Mouse (Mus musculus): ENCODE measurements around the gene Arhgap24. TPM values are rescaled to one million over a fixed set of nuclear protein-coding genes. Genes with fewer than 3 reads are reported as not detected.

Gene Arhgap24
- polyA plus RNA-seq, 1 experiment from 2014 or later, result 10.0 TPM

DNA sequence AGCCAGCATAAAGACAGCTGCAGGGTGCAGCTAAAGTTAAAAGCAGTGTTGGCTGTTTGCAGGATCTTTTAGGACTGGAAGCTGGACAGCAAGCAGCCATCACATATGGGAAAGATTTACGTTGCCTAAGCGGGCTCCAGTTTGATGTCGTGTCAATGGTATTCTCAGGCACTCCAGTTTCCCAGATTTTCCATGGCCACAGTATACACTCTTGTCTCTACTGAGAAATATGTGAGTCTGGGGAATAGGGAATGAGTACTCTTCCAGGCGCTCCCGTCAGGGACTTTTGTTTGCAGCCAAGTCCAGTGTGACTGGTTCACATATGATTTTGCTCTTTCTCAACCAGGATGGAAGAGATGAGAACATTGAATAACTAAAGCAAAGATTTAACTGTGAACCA lies 254.9 kb downstream of the Arhgap24 start:
- no peak for ATAC-seq (replicated peaks; ENCODE audit: insufficient number of reproducible peaks, low FRiP score, low TSS enrichment, low read depth)
- no peak overlapping the region for H3K9ac ChIP-seq (replicated peaks; ENCODE audit: low read length)

GRCm38 (mm10) chr5:102742554-102743255 lies 261.5 kb downstream of the Arhgap24 start:
- no peaks in the 10 kb centered on the region for H3K36me3 ChIP-seq (replicated peaks; ENCODE audit: control insufficient read depth, insufficient read depth, low read depth, low read length)
- H3K27ac ChIP-seq (replicated peaks; ENCODE audit: low read depth, low read length), result no peak overlapping the region
- H3K9ac ChIP-seq (replicated peaks; ENCODE audit: low read length), result no peak overlapping the region
- DNase-seq (ENCODE audit: low spot score) (no peak), ATAC-seq (replicated peaks; ENCODE audit: insufficient number of reproducible peaks, low FRiP score, low TSS enrichment, low read depth) (no peak)
- H3K4me1 ChIP-seq (ENCODE audit: control insufficient read depth, insufficient read depth, low read length), result no peaks in the 10 kb centered on the region
- no peaks in the 10 kb centered on the region for H3K9me3 ChIP-seq (replicated peaks; ENCODE audit: control insufficient read depth, low read length)
- H3K4me3 ChIP-seq (ENCODE audit: low read depth, low read length), result no peak overlapping the region
- 73% methylated on average over 5 of the region's 5 CpGs for WGBS
- no peak overlapping the region for H3K4me2 ChIP-seq (ENCODE audit: low read depth, low read length)
- H3K27me3 ChIP-seq (ENCODE audit: control insufficient read depth, insufficient read depth, low read length), result no peaks in the 10 kb centered on the region

More for the DNA sequence above, 254.9 kb downstream of the Arhgap24 start:
- Histone ChIP-seq H3K4me2 (ENCODE audit: low read depth, low read length) (no peak overlapping the region), H3K4me3 (ENCODE audit: low read depth, low read length) (no peak overlapping the region), H3K9me3 (replicated peaks; ENCODE audit: control insufficient read depth, low read length) (no peaks in the 10 kb centered on the region), H3K27me3 (ENCODE audit: control insufficient read depth, insufficient read depth, low read length) (no peaks in the 10 kb centered on the region), H3K27ac (replicated peaks; ENCODE audit: low read depth, low read length) (no peak overlapping the region), H3K4me1 (ENCODE audit: control insufficient read depth, insufficient read depth, low read length) (no peaks in the 10 kb centered on the region), H3K36me3 (replicated peaks; ENCODE audit: control insufficient read depth, insufficient read depth, low read depth, low read length) (no peaks in the 10 kb centered on the region)
- 50% methylated on average over 5 of the region's 5 CpGs for WGBS
- DNase-seq (ENCODE audit: low spot score), result peak; percentile 67

GRCm38 (mm10) chr5:102743436-102743835 lies 262.2 kb downstream of the Arhgap24 start:
- no peak overlapping the region for H3K4me2 ChIP-seq (ENCODE audit: low read depth, low read length)
- no peaks in the 10 kb centered on the region for H3K36me3 ChIP-seq (replicated peaks; ENCODE audit: control insufficient read depth, insufficient read depth, low read depth, low read length)
- H3K4me1 ChIP-seq (ENCODE audit: control insufficient read depth, insufficient read depth, low read length), result no peaks in the 10 kb centered on the region
- no peak overlapping the region for H3K4me3 ChIP-seq (ENCODE audit: low read depth, low read length)
- H3K27me3 ChIP-seq (ENCODE audit: control insufficient read depth, insufficient read depth, low read length), result no peaks in the 10 kb centered on the region
- no peak for DNase-seq (ENCODE audit: low spot score)
- WGBS, result 88% methylated on average over 3 of the region's 3 CpGs
- H3K9me3 ChIP-seq (replicated peaks; ENCODE audit: control insufficient read depth, low read length), result no peaks in the 10 kb centered on the region
- no peak for ATAC-seq (replicated peaks; ENCODE audit: insufficient number of reproducible peaks, low FRiP score, low TSS enrichment, low read depth)
- H3K9ac ChIP-seq (replicated peaks; ENCODE audit: low read length), result no peak overlapping the region
- H3K27ac ChIP-seq (replicated peaks; ENCODE audit: low read depth, low read length), result no peak overlapping the region

DNA sequence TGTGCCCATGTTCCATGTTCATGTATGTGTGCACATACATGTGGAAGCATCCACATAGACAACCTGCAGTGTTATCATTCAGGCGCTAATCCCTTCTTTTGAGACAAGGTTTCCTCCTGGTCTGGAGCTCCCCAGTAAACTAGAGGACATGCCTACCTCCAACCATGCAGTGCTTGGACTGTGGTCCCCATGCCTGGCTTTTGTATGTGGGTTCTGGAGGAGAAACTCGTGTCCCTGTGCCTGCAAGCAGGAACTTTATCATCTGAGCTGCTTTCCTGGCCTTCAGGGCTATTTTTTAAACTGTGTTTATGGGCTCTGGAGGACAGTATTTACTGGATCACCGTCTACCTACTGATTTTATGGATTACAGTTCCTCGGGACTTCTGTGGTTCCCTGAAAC lies 262.9 kb downstream of the Arhgap24 start:
- no peak overlapping the region for H3K27ac ChIP-seq (replicated peaks; ENCODE audit: low read depth, low read length)
- no peaks in the 10 kb centered on the region for H3K27me3 ChIP-seq (ENCODE audit: control insufficient read depth, insufficient read depth, low read length)
- no peak overlapping the region for H3K4me3 ChIP-seq (ENCODE audit: low read depth, low read length)
- no peaks in the 10 kb centered on the region for H3K9me3 ChIP-seq (replicated peaks; ENCODE audit: control insufficient read depth, low read length)
- no peak overlapping the region for H3K9ac ChIP-seq (replicated peaks; ENCODE audit: low read length)
- H3K36me3 ChIP-seq (replicated peaks; ENCODE audit: control insufficient read depth, insufficient read depth, low read depth, low read length), result no peaks in the 10 kb centered on the region
- no peak for DNase-seq (ENCODE audit: low spot score)
- no peak overlapping the region for H3K4me2 ChIP-seq (ENCODE audit: low read depth, low read length)
- H3K4me1 ChIP-seq (ENCODE audit: control insufficient read depth, insufficient read depth, low read length), result no peaks in the 10 kb centered on the region
- ATAC-seq (replicated peaks; ENCODE audit: insufficient number of reproducible peaks, low FRiP score, low TSS enrichment, low read depth), result no peak
- 90% methylated on average over 4 of the region's 4 CpGs for WGBS

- no peak for ATAC-seq (replicated peaks; ENCODE audit: insufficient number of reproducible peaks, low FRiP score, low TSS enrichment, low read depth)
- Histone ChIP-seq H3K4me1 (ENCODE audit: control insufficient read depth, insufficient read depth, low read length) (no peaks in the 10 kb centered on the region), H3K27ac (replicated peaks; ENCODE audit: low read depth, low read length) (no peak overlapping the region), H3K9ac (replicated peaks; ENCODE audit: low read length) (no peak overlapping the region), H3K36me3 (replicated peaks; ENCODE audit: control insufficient read depth, insufficient read depth, low read depth, low read length) (no peaks in the 10 kb centered on the region), H3K4me2 (ENCODE audit: low read depth, low read length) (no peak overlapping the region), H3K4me3 (ENCODE audit: low read depth, low read length) (no peak overlapping the region), H3K27me3 (ENCODE audit: control insufficient read depth, insufficient read depth, low read length) (no peaks in the 10 kb centered on the region), H3K9me3 (replicated peaks; ENCODE audit: control insufficient read depth, low read length) (no peaks in the 10 kb centered on the region)
- DNase-seq (ENCODE audit: low spot score), result no peak
- WGBS, result 81% methylated on average over 9 of the region's 9 CpGs
Observed at GRCm38 (mm10) chr5:102748146-102748545, 267.0 kb downstream of the Arhgap24 start.

DNA sequence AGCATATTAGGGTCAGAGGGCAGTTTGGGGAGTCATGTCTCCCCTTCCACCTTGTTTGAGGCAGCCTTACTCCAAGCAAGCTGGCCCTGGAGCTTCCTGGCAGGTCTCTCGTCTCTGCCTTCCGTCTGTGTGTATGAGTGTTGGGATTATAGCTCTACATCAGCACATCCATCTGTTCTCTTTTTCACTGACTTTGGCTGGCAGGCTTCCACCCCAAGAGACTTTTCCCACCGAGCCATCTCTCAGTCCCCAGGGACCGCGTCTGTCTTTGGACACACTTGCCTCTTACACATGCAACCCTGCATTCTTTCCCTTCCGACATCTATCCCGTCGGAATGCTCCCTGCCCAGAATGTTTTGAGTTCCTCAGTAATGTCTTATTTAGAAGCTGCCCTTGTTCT lies 267.8 kb downstream of the Arhgap24 start:
- no peak for ATAC-seq (replicated peaks; ENCODE audit: insufficient number of reproducible peaks, low FRiP score, low TSS enrichment, low read depth)
- Histone ChIP-seq H3K36me3 (replicated peaks; ENCODE audit: control insufficient read depth, insufficient read depth, low read depth, low read length) (no peaks in the 10 kb centered on the region), H3K4me1 (ENCODE audit: control insufficient read depth, insufficient read depth, low read length) (no peaks in the 10 kb centered on the region), H3K27ac (replicated peaks; ENCODE audit: low read depth, low read length) (no peak overlapping the region), H3K27me3 (ENCODE audit: control insufficient read depth, insufficient read depth, low read length) (no peaks in the 10 kb centered on the region), H3K4me2 (ENCODE audit: low read depth, low read length) (no peak overlapping the region), H3K4me3 (ENCODE audit: low read depth, low read length) (no peak overlapping the region), H3K9me3 (replicated peaks; ENCODE audit: control insufficient read depth, low read length) (no peaks in the 10 kb centered on the region), H3K9ac (replicated peaks; ENCODE audit: low read length) (no peak overlapping the region)
- WGBS, result 61% methylated on average over 8 of the region's 8 CpGs
- no peak for DNase-seq (ENCODE audit: low spot score)

- 84% methylated on average over 5 of the region's 5 CpGs for WGBS
- Histone ChIP-seq H3K4me3 (ENCODE audit: low read depth, low read length) (no peak overlapping the region), H3K36me3 (replicated peaks; ENCODE audit: control insufficient read depth, insufficient read depth, low read depth, low read length) (no peaks in the 10 kb centered on the region), H3K4me2 (ENCODE audit: low read depth, low read length) (no peak overlapping the region), H3K27ac (replicated peaks; ENCODE audit: low read depth, low read length) (no peak overlapping the region), H3K9ac (replicated peaks; ENCODE audit: low read length) (no peak overlapping the region), H3K4me1 (ENCODE audit: control insufficient read depth, insufficient read depth, low read length) (no peaks in the 10 kb centered on the region), H3K9me3 (replicated peaks; ENCODE audit: control insufficient read depth, low read length) (no peaks in the 10 kb centered on the region), H3K27me3 (ENCODE audit: control insufficient read depth, insufficient read depth, low read length) (no peaks in the 10 kb centered on the region)
- no peak for DNase-seq (ENCODE audit: low spot score)
- no peak for ATAC-seq (replicated peaks; ENCODE audit: insufficient number of reproducible peaks, low FRiP score, low TSS enrichment, low read depth)
Observed at GRCm38 (mm10) chr5:102750674-102751073, 269.5 kb downstream of the Arhgap24 start.

- no peaks in the 10 kb centered on the region for H3K9me3 ChIP-seq (replicated peaks; ENCODE audit: control insufficient read depth, low read length)
- WGBS, result 63% methylated on average over 5 of the region's 5 CpGs
Observed at GRCm38 (mm10) chr5:102751661-102752307, 270.6 kb downstream of the Arhgap24 start.

More at GRCm38 (mm10) chr5:102751661-102752307, 270.6 kb downstream of the Arhgap24 start:
- H3K27ac ChIP-seq (replicated peaks; ENCODE audit: low read depth, low read length), result no peak overlapping the region
- no peak overlapping the region for H3K4me3 ChIP-seq (ENCODE audit: low read depth, low read length)
- no peaks in the 10 kb centered on the region for H3K36me3 ChIP-seq (replicated peaks; ENCODE audit: control insufficient read depth, insufficient read depth, low read depth, low read length)
- DNase-seq (ENCODE audit: low spot score) (no peak), ATAC-seq (replicated peaks; ENCODE audit: insufficient number of reproducible peaks, low FRiP score, low TSS enrichment, low read depth) (no peak)
- no peak overlapping the region for H3K4me2 ChIP-seq (ENCODE audit: low read depth, low read length)
- no peaks in the 10 kb centered on the region for H3K27me3 ChIP-seq (ENCODE audit: control insufficient read depth, insufficient read depth, low read length)
- H3K4me1 ChIP-seq (ENCODE audit: control insufficient read depth, insufficient read depth, low read length), result no peaks in the 10 kb centered on the region
- H3K9ac ChIP-seq (replicated peaks; ENCODE audit: low read length), result no peak overlapping the region

Measured in embryonic facial prominence, embryonic 11.5 days (tissue).